Mouse (Mus musculus): Measurements from ENCODE around the gene Clba1. TPM values are rescaled to one million over a fixed set of nuclear protein-coding genes. Genes with fewer than 3 reads are reported as not detected.
"Not testable (repeated sequence)": the region's sequence is repeated elsewhere in the genome, so short reads cannot be mapped to it uniquely, and the experiment has no call there.

Clba1 gene
- total RNA-seq, 2 experiments from 2014 or later: 12.3 to 12.4 TPM

- no peak for DNase-seq
Observed at GRCm38 (mm10) chr12:112819057-112819662, 10.4 kb downstream of the Clba1 start.

- no peak for DNase-seq
Observed at GRCm38 (mm10) chr12:112820401-112820999, 11.8 kb downstream of the Clba1 start.

- DNase-seq: no peak
Observed at GRCm38 (mm10) chr12:112821216-112821615, 12.5 kb downstream of the Clba1 start.

- DNase-seq: no peak
Observed at GRCm38 (mm10) chr12:112821974-112822373, 13.2 kb downstream of the Clba1 start.

GRCm38 (mm10) chr12:112822676-112823075 is 13.9 kb downstream of the Clba1 start:
- no peak for DNase-seq

GRCm38 (mm10) chr12:112823221-112823620 is 14.5 kb downstream of the Clba1 start:
- no peak for DNase-seq

- no peak for DNase-seq
Observed at GRCm38 (mm10) chr12:112825901-112826300, 17.2 kb downstream of the Clba1 start.

- DNase-seq: no peak
Observed at GRCm38 (mm10) chr12:112828501-112829243, 19.9 kb downstream of the Clba1 start.

GRCm38 (mm10) chr12:112829244-112829864 is 20.6 kb downstream of the Clba1 start, which contains the start of gene Cdca4:
Cdca4 (minus strand) TSS chr12:112829423.
- DNase-seq: peak; percentile 96 to 98

- DNase-seq: no peak
Observed at GRCm38 (mm10) chr12:112830141-112830540, 21.4 kb downstream of the Clba1 start.

- no peak for DNase-seq
Observed at GRCm38 (mm10) chr12:112830570-112830969, 21.8 kb downstream of the Clba1 start.

- DNase-seq: no peak
Observed at GRCm38 (mm10) chr12:112832411-112832810, 23.7 kb downstream of the Clba1 start.

- no peak for DNase-seq
Observed at GRCm38 (mm10) chr12:112833527-112833926, 24.8 kb downstream of the Clba1 start.

GRCm38 (mm10) chr12:112835046-112835445 is 26.3 kb downstream of the Clba1 start:
- DNase-seq: no peak

GRCm38 (mm10) chr12:112840209-112841086 is 31.7 kb downstream of the Clba1 start:
- no peak for DNase-seq

- not testable (repeated sequence) for DNase-seq
Observed at GRCm38 (mm10) chr12:112841338-112841892, 32.7 kb downstream of the Clba1 start.

- not testable (repeated sequence) for DNase-seq
Observed at GRCm38 (mm10) chr12:112842128-112842527, 33.4 kb downstream of the Clba1 start.

- peak; percentile 73 to 77 for DNase-seq
Observed at GRCm38 (mm10) chr12:112843803-112844202, 35.1 kb downstream of the Clba1 start.

GRCm38 (mm10) chr12:112847880-112848279 is 39.1 kb downstream of the Clba1 start:
- DNase-seq: no peak

- no peak for DNase-seq
Observed at GRCm38 (mm10) chr12:112849235-112850022, 40.7 kb downstream of the Clba1 start.

GRCm38 (mm10) chr12:112850344-112850743 is 41.6 kb downstream of the Clba1 start:
- no peak for DNase-seq

Measured in layer of hippocampus, postnatal 36 days (tissue).